Mouse (Mus musculus): Measurements from ENCODE around the gene N4bp2l1. TPM values are rescaled to one million over a fixed set of nuclear protein-coding genes. Genes with fewer than 3 reads are reported as not detected.
"Not testable (repeated sequence)": the region's sequence is repeated elsewhere in the genome, so short reads cannot be mapped to it uniquely, and the experiment has no call there.

N4bp2l1 gene
- total RNA-seq (2014; rRNA removed) (81.9 and 90.1 TPM in 2 replicates), polyA plus RNA-seq (2012; rRNA removed) (48.2 and 64.9 TPM in 2 replicates)

DNA sequence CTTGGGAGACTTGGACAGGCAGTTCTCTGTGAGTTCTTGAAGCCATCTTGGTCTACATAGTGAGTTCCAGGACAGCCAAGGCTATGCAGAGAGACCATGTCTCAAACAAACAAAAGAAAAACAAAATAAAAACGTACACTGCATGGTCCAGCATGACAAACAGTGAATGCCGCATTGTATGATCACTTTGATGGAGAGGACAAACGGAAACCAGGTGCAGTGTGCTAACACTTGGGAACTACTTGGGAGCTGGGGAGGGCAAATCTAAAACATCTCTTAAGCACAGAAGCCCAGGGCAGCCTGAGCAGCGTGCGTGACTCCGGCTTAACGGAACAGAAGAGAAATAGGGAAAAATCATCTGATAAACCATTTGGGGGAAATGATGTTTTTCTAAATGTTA lies at the start of gene N4bp2l1:
Gene N4bp2l1 (minus strand): TSS at position 101 of the 400 bp plus-strand sequence.
- no peak for TF ChIP-seq CTCF (IDR thresholded peaks at IDR 0.05; ENCODE audit: low read depth, low read length)
- TF ChIP-seq POLR2A (IDR thresholded peaks at IDR 0.05; ENCODE audit: extremely low read depth, insufficient read depth, low read length), result no peak
- peak within 1 kb of the TSS; percentile 3; the same call in 1 of the 2 replicates for H3K9ac ChIP-seq (ENCODE audit: low read depth, low read length)
- no peak within 1 kb of the TSS for H3K4me3 ChIP-seq (ENCODE audit: insufficient read depth, low read depth, low read length)
- H3K27ac ChIP-seq (replicated peaks; ENCODE audit: insufficient read depth, low read depth, low read length), result peak within 1 kb of the TSS; percentile 74
- DNase-seq (ENCODE audit: extremely low read depth, low read depth, low spot score), result no peak
- no peaks in the 10 kb centered on the region; the same call in 1 of the 2 replicates for H3K36me3 ChIP-seq (ENCODE audit: control insufficient read depth, insufficient read depth, low read length)
- 93% methylated on average over 7 of the region's 7 CpGs for whole genome bisulfite sequencing
- peaks cover 24% of the 10 kb centered on the region for H3K4me1 ChIP-seq (ENCODE audit: control insufficient read depth, insufficient read depth, low read length)
- peaks cover 19% of the 10 kb centered on the region; the same call in 1 of the 2 replicates for H3K79me2 ChIP-seq (ENCODE audit: control insufficient read depth, insufficient read depth, low read length)
- no peaks in the 10 kb centered on the region for H3K27me3 ChIP-seq (ENCODE audit: control insufficient read depth, insufficient read depth, low read length)

DNA sequence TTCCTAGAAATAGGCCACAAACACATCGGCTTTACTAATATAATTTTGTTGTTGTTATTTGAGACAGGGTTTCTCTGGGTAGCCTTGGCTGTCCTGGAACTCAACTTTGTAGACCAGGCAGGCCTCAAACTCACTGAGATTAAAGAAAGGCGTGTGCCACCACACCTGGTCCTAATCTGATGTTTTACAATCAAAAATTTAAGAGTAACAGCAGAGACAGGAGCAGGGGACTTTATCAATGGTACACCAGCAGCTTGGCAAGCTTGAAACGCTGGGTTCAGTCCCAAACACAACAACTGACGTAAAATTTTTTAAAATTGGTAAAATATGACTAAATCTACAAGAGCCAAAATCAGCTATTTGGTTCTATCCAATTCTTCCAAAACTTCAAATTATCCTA lies 47.9 kb upstream of the N4bp2l1 start:
- H3K36me3 ChIP-seq (ENCODE audit: control insufficient read depth, insufficient read depth, low read length), result peaks cover 46% of the 10 kb centered on the region
- no peak for TF ChIP-seq POLR2A (IDR thresholded peaks at IDR 0.05; ENCODE audit: extremely low read depth, insufficient read depth, low read length)
- no peak for TF ChIP-seq CTCF (IDR thresholded peaks at IDR 0.05; ENCODE audit: low read depth, low read length)
- no peak overlapping the region for H3K4me3 ChIP-seq (ENCODE audit: insufficient read depth, low read depth, low read length)
- no peak overlapping the region for H3K9ac ChIP-seq (ENCODE audit: low read depth, low read length)
- no peak for DNase-seq (ENCODE audit: extremely low read depth, low read depth, low spot score)
- H3K4me1 ChIP-seq (ENCODE audit: control insufficient read depth, insufficient read depth, low read length), result no peaks in the 10 kb centered on the region
- no peak overlapping the region for H3K27ac ChIP-seq (replicated peaks; ENCODE audit: insufficient read depth, low read depth, low read length)
- WGBS, result 98% methylated on average over 4 of the region's 4 CpGs
- no peaks in the 10 kb centered on the region; the same call in 1 of the 2 replicates for H3K79me2 ChIP-seq (ENCODE audit: control insufficient read depth, insufficient read depth, low read length)
- H3K27me3 ChIP-seq (ENCODE audit: control insufficient read depth, insufficient read depth, low read length), result no peaks in the 10 kb centered on the region

GRCm38 (mm10) chr5:150643390-150643789 lies 46.4 kb upstream of the N4bp2l1 start:
- not testable (repeated sequence) for H3K4me1 ChIP-seq (ENCODE audit: control insufficient read depth, insufficient read depth, low read length); DNase-seq (ENCODE audit: extremely low read depth, low read depth, low spot score); H3K27ac ChIP-seq (replicated peaks; ENCODE audit: insufficient read depth, low read depth, low read length); H3K9ac ChIP-seq (ENCODE audit: low read depth, low read length); H3K27me3 ChIP-seq (ENCODE audit: control insufficient read depth, insufficient read depth, low read length); H3K79me2 ChIP-seq (ENCODE audit: control insufficient read depth, insufficient read depth, low read length); H3K4me3 ChIP-seq (ENCODE audit: insufficient read depth, low read depth, low read length)
- 96% methylated on average over 4 of the region's 4 CpGs for WGBS
- peaks cover 39% of the 10 kb centered on the region for H3K36me3 ChIP-seq (ENCODE audit: control insufficient read depth, insufficient read depth, low read length)

GRCm38 (mm10) chr5:150641440-150641839 lies 44.5 kb upstream of the N4bp2l1 start:
- Histone ChIP-seq H3K9ac (ENCODE audit: low read depth, low read length) (no peak overlapping the region), H3K36me3 (ENCODE audit: control insufficient read depth, insufficient read depth, low read length) (peaks cover 37% of the 10 kb centered on the region), H3K4me1 (ENCODE audit: control insufficient read depth, insufficient read depth, low read length) (no peaks in the 10 kb centered on the region), H3K4me3 (ENCODE audit: insufficient read depth, low read depth, low read length) (no peak overlapping the region), H3K27ac (replicated peaks; ENCODE audit: insufficient read depth, low read depth, low read length) (no peak overlapping the region), H3K79me2 (ENCODE audit: control insufficient read depth, insufficient read depth, low read length) (no peaks in the 10 kb centered on the region), H3K27me3 (ENCODE audit: control insufficient read depth, insufficient read depth, low read length) (no peaks in the 10 kb centered on the region)
- TF ChIP-seq CTCF (IDR thresholded peaks at IDR 0.05; ENCODE audit: low read depth, low read length), result no peak
- TF ChIP-seq POLR2A (IDR thresholded peaks at IDR 0.05; ENCODE audit: extremely low read depth, insufficient read depth, low read length), result no peak
- 83% methylated on average over 3 of the region's 3 CpGs for WGBS
- no peak for DNase-seq (ENCODE audit: extremely low read depth, low read depth, low spot score)

DNA sequence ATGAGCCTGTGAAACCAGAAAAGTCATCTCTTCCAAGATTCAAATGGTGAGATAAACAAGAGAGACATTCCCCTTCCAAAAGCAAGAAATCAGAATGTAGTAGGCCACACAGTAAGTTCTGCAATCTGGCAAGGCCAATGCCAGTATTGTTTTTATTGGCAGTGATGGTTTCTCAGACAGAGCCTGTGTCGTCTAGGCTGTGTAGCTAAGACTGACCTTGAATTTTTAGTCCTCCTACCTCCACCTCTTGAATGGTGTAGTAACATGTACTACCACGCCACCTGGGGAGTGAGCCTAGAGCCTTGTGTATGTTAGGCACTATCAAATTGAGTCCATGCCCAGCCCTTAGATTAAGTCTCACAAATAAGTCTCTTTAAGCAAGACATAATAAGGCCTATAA lies 32.7 kb upstream of the N4bp2l1 start:
- TF ChIP-seq CTCF (IDR thresholded peaks at IDR 0.05; ENCODE audit: low read depth, low read length) (no peak), POLR2A (IDR thresholded peaks at IDR 0.05; ENCODE audit: extremely low read depth, insufficient read depth, low read length) (no peak)
- Histone ChIP-seq H3K9ac (ENCODE audit: low read depth, low read length) (no peak overlapping the region), H3K4me1 (ENCODE audit: control insufficient read depth, insufficient read depth, low read length) (no peaks in the 10 kb centered on the region), H3K79me2 (ENCODE audit: control insufficient read depth, insufficient read depth, low read length) (no peaks in the 10 kb centered on the region), H3K4me3 (ENCODE audit: insufficient read depth, low read depth, low read length) (no peak overlapping the region), H3K36me3 (ENCODE audit: control insufficient read depth, insufficient read depth, low read length) (peaks cover 9% of the 10 kb centered on the region; the same call in 1 of the 2 replicates), H3K27me3 (ENCODE audit: control insufficient read depth, insufficient read depth, low read length) (no peaks in the 10 kb centered on the region), H3K27ac (replicated peaks; ENCODE audit: insufficient read depth, low read depth, low read length) (no peak overlapping the region)
- 64% methylated on average over 2 of the region's 2 CpGs for WGBS
- DNase-seq (ENCODE audit: extremely low read depth, low read depth, low spot score), result no peak

- WGBS, result 98% methylated on average over 1 of the region's 1 CpGs
Measured at GRCm38 (mm10) chr5:150629272-150629671, 32.3 kb upstream of the N4bp2l1 start.

More at GRCm38 (mm10) chr5:150629272-150629671, 32.3 kb upstream of the N4bp2l1 start:
- no peak for DNase-seq (ENCODE audit: extremely low read depth, low read depth, low spot score)
- peaks cover 9% of the 10 kb centered on the region; the same call in 1 of the 2 replicates for H3K36me3 ChIP-seq (ENCODE audit: control insufficient read depth, insufficient read depth, low read length)
- H3K79me2 ChIP-seq (ENCODE audit: control insufficient read depth, insufficient read depth, low read length), result no peaks in the 10 kb centered on the region
- H3K27ac ChIP-seq (replicated peaks; ENCODE audit: insufficient read depth, low read depth, low read length), result no peak overlapping the region
- H3K4me1 ChIP-seq (ENCODE audit: control insufficient read depth, insufficient read depth, low read length), result no peaks in the 10 kb centered on the region
- no peak overlapping the region for H3K9ac ChIP-seq (ENCODE audit: low read depth, low read length)
- no peak for TF ChIP-seq CTCF (IDR thresholded peaks at IDR 0.05; ENCODE audit: low read depth, low read length)
- no peak for TF ChIP-seq POLR2A (IDR thresholded peaks at IDR 0.05; ENCODE audit: extremely low read depth, insufficient read depth, low read length)
- H3K27me3 ChIP-seq (ENCODE audit: control insufficient read depth, insufficient read depth, low read length), result no peaks in the 10 kb centered on the region
- H3K4me3 ChIP-seq (ENCODE audit: insufficient read depth, low read depth, low read length), result no peak overlapping the region
